Mouse (Mus musculus): Measurements from ENCODE around the gene Cd80. TPM values are rescaled to one million over a fixed set of nuclear protein-coding genes. Genes with fewer than 3 reads are reported as not detected.
A peak's percentile ranks its signal among the peaks of the same experiment; 100 is the strongest.
"Not testable (repeated sequence)": the region's sequence is repeated elsewhere in the genome, so short reads cannot be mapped to it uniquely, and the experiment has no call there.

Cd80 gene
- polyA plus RNA-seq, 1 experiment from 2014 or later, result 0.46 TPM

GRCm38 (mm10) chr16:38443721-38444464 lies 11.5 kb upstream of the Cd80 start:
- WGBS, result 97% methylated on average over 7 of the region's 7 CpGs
- H3K9me3 ChIP-seq (ENCODE audit: control insufficient read depth, low read length), result no peaks in the 10 kb centered on the region
- H3K27me3 ChIP-seq (replicated peaks; ENCODE audit: control insufficient read depth, insufficient read depth, low read length), result no peaks in the 10 kb centered on the region
- no peak overlapping the region for H3K4me2 ChIP-seq (ENCODE audit: low read depth, low read length)
- ATAC-seq (ENCODE audit: low read depth), result no peak
- peaks cover 4% of the 10 kb centered on the region; the same call in 1 of the 2 replicates for H3K4me1 ChIP-seq (ENCODE audit: control insufficient read depth, insufficient read depth, low read length)
- H3K27ac ChIP-seq (replicated peaks; ENCODE audit: low read depth, low read length), result no peak overlapping the region
- no peak for DNase-seq (ENCODE audit: low spot score)
- H3K9ac ChIP-seq (ENCODE audit: low read depth, low read length), result no peak overlapping the region
- no peak overlapping the region for H3K4me3 ChIP-seq (ENCODE audit: low read depth, low read length)
- peaks cover 57% of the 10 kb centered on the region for H3K36me3 ChIP-seq (ENCODE audit: control insufficient read depth, insufficient read depth, low read length)

DNA sequence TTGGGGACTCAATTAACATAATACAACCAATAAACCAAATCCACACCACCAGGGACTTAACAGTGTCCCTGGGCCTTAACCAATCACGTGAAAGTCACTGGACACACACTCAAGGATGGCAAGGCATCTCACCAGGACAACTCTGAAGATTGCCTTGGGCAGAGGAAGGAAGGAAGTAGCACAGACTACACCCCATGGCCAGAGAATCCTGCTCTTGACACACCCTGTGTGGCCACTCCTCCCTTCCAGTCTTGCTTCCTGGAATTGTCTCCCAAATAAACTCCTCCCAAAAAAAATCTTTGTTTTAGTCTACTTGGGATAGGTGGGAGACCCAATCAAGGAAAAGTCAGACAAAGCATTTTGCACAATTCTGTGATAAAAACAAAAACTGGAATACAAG lies 10.3 kb upstream of the Cd80 start:
- ATAC-seq (ENCODE audit: low read depth) (no peak), DNase-seq (ENCODE audit: low spot score) (no peak)
- Histone ChIP-seq H3K27me3 (replicated peaks; ENCODE audit: control insufficient read depth, insufficient read depth, low read length) (no peaks in the 10 kb centered on the region), H3K4me2 (ENCODE audit: low read depth, low read length) (no peak overlapping the region), H3K27ac (replicated peaks; ENCODE audit: low read depth, low read length) (no peak overlapping the region), H3K9me3 (ENCODE audit: control insufficient read depth, low read length) (no peaks in the 10 kb centered on the region), H3K4me3 (ENCODE audit: low read depth, low read length) (no peak overlapping the region), H3K4me1 (ENCODE audit: control insufficient read depth, insufficient read depth, low read length) (peaks cover 4% of the 10 kb centered on the region; the same call in 1 of the 2 replicates), H3K36me3 (ENCODE audit: control insufficient read depth, insufficient read depth, low read length) (peaks cover 69% of the 10 kb centered on the region), H3K9ac (ENCODE audit: low read depth, low read length) (no peak overlapping the region)
- 100% methylated on average over 1 of the region's 1 CpGs for WGBS

DNA sequence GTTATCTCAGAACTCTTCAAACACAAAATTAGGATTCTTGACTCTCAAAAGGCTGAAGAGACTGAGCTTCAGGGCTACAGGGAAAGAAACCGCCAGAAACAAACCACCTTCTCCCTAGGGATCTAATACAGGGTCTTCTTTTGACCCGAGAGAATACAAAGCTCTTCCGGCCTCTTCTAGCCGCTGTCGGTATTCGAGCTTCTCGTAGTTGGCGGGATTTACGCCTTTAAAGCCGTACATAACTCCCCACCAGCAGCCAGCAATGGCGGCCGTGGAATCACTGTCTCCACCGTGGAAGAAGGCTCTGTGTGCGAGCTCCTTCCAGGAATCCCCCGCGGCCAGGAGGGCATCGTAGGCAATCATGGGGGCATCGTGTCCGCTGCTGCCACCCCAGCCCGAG lies 9.8 kb upstream of the Cd80 start:
- 97% methylated on average over 20 of the region's 20 CpGs for WGBS
- H3K36me3 ChIP-seq (ENCODE audit: control insufficient read depth, insufficient read depth, low read length), result peaks cover 74% of the 10 kb centered on the region
- DNase-seq (ENCODE audit: low spot score), result no peak

DNA sequence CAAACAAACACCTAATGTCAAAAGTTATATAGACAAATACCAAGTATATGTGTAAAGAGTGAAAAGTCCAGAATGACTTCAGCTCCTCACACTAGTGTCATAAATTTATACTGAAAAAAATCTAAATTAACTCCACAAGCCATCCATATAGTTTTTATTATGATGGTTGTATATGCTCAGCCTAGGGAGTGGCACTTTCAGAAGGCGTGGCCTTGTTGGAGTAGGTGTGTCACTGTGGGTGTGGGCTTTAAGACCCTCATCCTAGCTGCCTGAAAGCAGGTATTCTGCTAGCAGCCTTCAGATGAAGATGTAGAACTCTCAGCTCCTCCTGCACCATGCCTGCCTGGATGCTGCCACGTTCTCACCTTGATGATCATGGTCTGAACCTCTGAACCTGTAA lies 9.2 kb upstream of the Cd80 start:
- WGBS, result 95% methylated on average over 2 of the region's 2 CpGs
- DNase-seq (ENCODE audit: low spot score); H3K4me1 ChIP-seq (ENCODE audit: control insufficient read depth, insufficient read depth, low read length); H3K27me3 ChIP-seq (replicated peaks; ENCODE audit: control insufficient read depth, insufficient read depth, low read length); H3K4me3 ChIP-seq (ENCODE audit: low read depth, low read length); H3K9me3 ChIP-seq (ENCODE audit: control insufficient read depth, low read length); ATAC-seq (ENCODE audit: low read depth); H3K9ac ChIP-seq (ENCODE audit: low read depth, low read length); H3K27ac ChIP-seq (replicated peaks; ENCODE audit: low read depth, low read length); H3K4me2 ChIP-seq (ENCODE audit: low read depth, low read length): not testable (repeated sequence)
- peaks cover 76% of the 10 kb centered on the region for H3K36me3 ChIP-seq (ENCODE audit: control insufficient read depth, insufficient read depth, low read length)

More for the DNA sequence above, 9.8 kb upstream of the Cd80 start:
- Histone ChIP-seq H3K4me3 (ENCODE audit: low read depth, low read length) (no peak overlapping the region), H3K9me3 (ENCODE audit: control insufficient read depth, low read length) (no peaks in the 10 kb centered on the region), H3K4me1 (ENCODE audit: control insufficient read depth, insufficient read depth, low read length) (peaks cover 4% of the 10 kb centered on the region; the same call in 1 of the 2 replicates), H3K4me2 (ENCODE audit: low read depth, low read length) (no peak overlapping the region), H3K9ac (ENCODE audit: low read depth, low read length) (no peak overlapping the region), H3K27ac (replicated peaks; ENCODE audit: low read depth, low read length) (no peak overlapping the region), H3K27me3 (replicated peaks; ENCODE audit: control insufficient read depth, insufficient read depth, low read length) (no peaks in the 10 kb centered on the region)
- no peak for ATAC-seq (ENCODE audit: low read depth)

GRCm38 (mm10) chr16:38447366-38447765 lies 8.0 kb upstream of the Cd80 start:
- H3K4me1 ChIP-seq (ENCODE audit: control insufficient read depth, insufficient read depth, low read length), result peaks cover 9% of the 10 kb centered on the region; the same call in 1 of the 2 replicates
- no peak overlapping the region for H3K4me2 ChIP-seq (ENCODE audit: low read depth, low read length)
- H3K4me3 ChIP-seq (ENCODE audit: low read depth, low read length), result no peak overlapping the region
- H3K36me3 ChIP-seq (ENCODE audit: control insufficient read depth, insufficient read depth, low read length), result peaks cover 76% of the 10 kb centered on the region
- ATAC-seq (ENCODE audit: low read depth) (no peak), DNase-seq (ENCODE audit: low spot score) (no peak)
- H3K27me3 ChIP-seq (replicated peaks; ENCODE audit: control insufficient read depth, insufficient read depth, low read length), result no peaks in the 10 kb centered on the region
- no peaks in the 10 kb centered on the region for H3K9me3 ChIP-seq (ENCODE audit: control insufficient read depth, low read length)
- no peak overlapping the region for H3K9ac ChIP-seq (ENCODE audit: low read depth, low read length)
- no peak overlapping the region for H3K27ac ChIP-seq (replicated peaks; ENCODE audit: low read depth, low read length)
- 89% methylated on average over 21 of the region's 21 CpGs for WGBS

GRCm38 (mm10) chr16:38448458-38448857 lies 6.9 kb upstream of the Cd80 start:
- Histone ChIP-seq H3K4me1 (ENCODE audit: control insufficient read depth, insufficient read depth, low read length) (peaks cover 9% of the 10 kb centered on the region; the same call in 1 of the 2 replicates), H3K27me3 (replicated peaks; ENCODE audit: control insufficient read depth, insufficient read depth, low read length) (no peaks in the 10 kb centered on the region), H3K4me2 (ENCODE audit: low read depth, low read length) (0 out of 2 replicates have a peak overlapping the region, but pooled peaks have one; percentile 12), H3K9ac (ENCODE audit: low read depth, low read length) (peak overlapping the region; percentile 15; the same call in 1 of the 2 replicates), H3K9me3 (ENCODE audit: control insufficient read depth, low read length) (no peaks in the 10 kb centered on the region), H3K4me3 (ENCODE audit: low read depth, low read length) (no peak overlapping the region), H3K27ac (replicated peaks; ENCODE audit: low read depth, low read length) (peak overlapping the region; percentile 56; the same call in 1 of the 2 replicates), H3K36me3 (ENCODE audit: control insufficient read depth, insufficient read depth, low read length) (peaks cover 70% of the 10 kb centered on the region)
- no peak for ATAC-seq (ENCODE audit: low read depth)
- 47% methylated on average over 12 of the region's 12 CpGs for WGBS
- peak; percentile 56 for DNase-seq (ENCODE audit: low spot score)

DNA sequence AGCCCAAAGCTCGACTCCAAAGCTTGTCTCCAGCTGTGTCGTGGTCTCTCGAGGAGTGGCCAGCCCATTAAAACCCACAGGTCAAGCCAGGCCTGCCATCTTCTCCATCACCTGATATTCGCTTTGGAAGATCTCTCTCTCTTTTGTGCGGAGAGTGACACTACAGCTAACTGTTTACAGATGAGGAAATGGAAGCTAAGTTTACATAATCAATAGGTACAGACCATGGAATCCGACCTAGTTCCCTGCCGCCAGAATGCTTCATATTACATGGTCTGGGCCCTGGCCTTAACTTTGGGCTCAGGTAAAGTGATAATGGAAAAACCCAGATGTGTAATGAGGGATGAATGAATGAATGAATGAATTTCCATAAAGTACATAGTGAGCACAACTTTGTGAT lies 4.7 kb upstream of the Cd80 start:
- no peak for ATAC-seq (ENCODE audit: low read depth)
- Histone ChIP-seq H3K4me2 (ENCODE audit: low read depth, low read length) (no peak overlapping the region), H3K36me3 (ENCODE audit: control insufficient read depth, insufficient read depth, low read length) (peaks cover 48% of the 10 kb centered on the region), H3K27me3 (replicated peaks; ENCODE audit: control insufficient read depth, insufficient read depth, low read length) (no peaks in the 10 kb centered on the region), H3K9ac (ENCODE audit: low read depth, low read length) (no peak overlapping the region), H3K9me3 (ENCODE audit: control insufficient read depth, low read length) (no peaks in the 10 kb centered on the region), H3K27ac (replicated peaks; ENCODE audit: low read depth, low read length) (no peak overlapping the region), H3K4me3 (ENCODE audit: low read depth, low read length) (no peak overlapping the region), H3K4me1 (ENCODE audit: control insufficient read depth, insufficient read depth, low read length) (peaks cover 9% of the 10 kb centered on the region; the same call in 1 of the 2 replicates)
- no peak for DNase-seq (ENCODE audit: low spot score)
- WGBS, result 74% methylated on average over 7 of the region's 7 CpGs

DNA sequence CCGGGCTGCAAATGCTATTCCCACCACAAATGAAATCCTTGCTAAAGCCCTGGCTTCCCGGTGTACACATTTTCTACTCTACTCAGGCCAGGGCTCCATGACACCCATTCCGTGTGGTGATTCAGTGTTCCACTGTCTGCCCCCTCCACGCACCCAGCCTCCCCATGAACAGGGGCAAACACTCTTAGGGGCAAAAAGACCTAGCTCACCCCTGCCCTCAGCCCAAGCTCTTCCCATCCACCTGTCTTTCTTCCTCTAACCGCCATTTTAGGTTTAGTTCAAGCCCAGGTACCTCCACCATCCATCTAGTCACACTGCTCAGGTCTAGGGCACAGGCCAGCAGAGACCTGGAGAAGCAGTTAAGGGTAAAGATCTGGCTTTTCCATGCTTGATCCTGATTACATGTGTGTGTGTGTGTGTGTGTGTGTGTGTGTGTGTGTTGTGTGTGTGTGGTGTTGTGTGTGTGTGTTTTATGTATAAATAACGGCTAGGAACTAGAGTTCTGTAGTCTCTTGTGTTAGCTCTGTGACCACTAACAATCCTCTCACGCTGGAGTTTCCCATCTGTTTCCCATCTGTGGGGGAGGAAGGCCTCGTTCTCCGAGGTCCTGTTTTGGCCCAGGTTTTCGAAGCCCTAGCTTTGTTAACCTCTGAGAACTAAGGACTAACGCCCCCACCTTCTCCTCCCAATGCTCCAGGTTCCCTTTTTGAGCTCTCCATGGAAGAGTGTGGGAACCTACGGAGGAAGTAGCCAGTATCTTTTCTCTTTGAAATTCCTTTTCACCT lies 3.7 kb upstream of the Cd80 start:
- Histone ChIP-seq H3K4me3 (ENCODE audit: low read depth, low read length) (peak overlapping the region; percentile 77), H3K9ac (ENCODE audit: low read depth, low read length) (peak overlapping the region; percentile 96), H3K36me3 (ENCODE audit: control insufficient read depth, insufficient read depth, low read length) (peaks cover 39% of the 10 kb centered on the region), H3K4me2 (ENCODE audit: low read depth, low read length) (peak overlapping the region; percentile 73), H3K9me3 (ENCODE audit: control insufficient read depth, low read length) (no peaks in the 10 kb centered on the region), H3K4me1 (ENCODE audit: control insufficient read depth, insufficient read depth, low read length) (peaks cover 9% of the 10 kb centered on the region; the same call in 1 of the 2 replicates), H3K27me3 (replicated peaks; ENCODE audit: control insufficient read depth, insufficient read depth, low read length) (no peaks in the 10 kb centered on the region), H3K27ac (replicated peaks; ENCODE audit: low read depth, low read length) (peak overlapping the region; percentile 95)
- whole genome bisulfite sequencing, result 38% methylated on average over 12 of the region's 12 CpGs
- ATAC-seq (ENCODE audit: low read depth) (no peak), DNase-seq (ENCODE audit: low spot score) (peak; percentile 49)

Data from embryonic facial prominence, embryonic 14.5 days (tissue).